Mouse (Mus musculus): Measurements from ENCODE around the gene Cyb561d2. TPM values are rescaled to one million over a fixed set of nuclear protein-coding genes. Genes with fewer than 3 reads are reported as not detected.

Cyb561d2 gene
- 62.6 TPM for polyA plus RNA-seq (2017; shearing (Covaris generic))

GRCm38 (mm10) chr9:107541474-107542351, at the start of gene Cyb561d2, which contains the start of gene Nprl2:
Gene Cyb561d2, minus strand, starts transcription at chr9:107542193.
Gene Nprl2, plus strand, starts transcription at chr9:107542226.

GRCm38 (mm10) chr9:107586974-107587832, 45.2 kb upstream of the Cyb561d2 start, which contains the start of gene Ifrd2:
Gene Ifrd2, plus strand, starts transcription at chr9:107587642.

GRCm38 (mm10) chr9:107580501-107581317, 38.7 kb upstream of the Cyb561d2 start, which contains the start of gene Hyal3:
Gene Hyal3, plus strand, starts transcription at chr9:107580818.

GRCm38 (mm10) chr9:107578587-107578986, 36.6 kb upstream of the Cyb561d2 start, which contains the start of gene Naa80:
Gene Naa80, plus strand, starts transcription at chr9:107578887.

GRCm38 (mm10) chr9:107576357-107577107, 34.5 kb upstream of the Cyb561d2 start, which contains the start of gene Hyal1:
Gene Hyal1, plus strand, starts transcription at chr9:107576927.

GRCm38 (mm10) chr9:107567702-107568319, 25.8 kb upstream of the Cyb561d2 start, which contains the start of gene Hyal2:
Gene Hyal2, plus strand, starts transcription at chr9:107567945.

GRCm38 (mm10) chr9:107563029-107563581, 21.1 kb upstream of the Cyb561d2 start, which contains the start of gene Tusc2:
Gene Tusc2, plus strand, starts transcription at chr9:107563255.

GRCm38 (mm10) chr9:107551117-107551889, 9.3 kb upstream of the Cyb561d2 start, which contains the start of gene Rassf1:
Gene Rassf1, plus strand, starts transcription at chr9:107551555.

GRCm38 (mm10) chr9:107547026-107547425, 5.0 kb upstream of the Cyb561d2 start, which contains the start of gene Zmynd10:
Gene Zmynd10, plus strand, starts transcription at chr9:107547298.

GRCm38 (mm10) chr9:107533791-107534407, 8.1 kb downstream of the Cyb561d2 start, which contains the start of gene Tmem115:
Gene Tmem115, plus strand, starts transcription at chr9:107533945.

Other genes with a start within 250 kb of the Cyb561d2 start
- gene Cish, start 246.2 kb downstream of the Cyb561d2 start, polyA plus RNA-seq (2017; shearing (Covaris generic)) = 220 TPM
- 26.2 TPM for gene Hemk1, start 203.8 kb downstream of the Cyb561d2 start, polyA plus RNA-seq (2017; shearing (Covaris generic))
- gene 6430571L13Rik, start 201.6 kb downstream of the Cyb561d2 start, polyA plus RNA-seq (2017; shearing (Covaris generic)) = 2.4 TPM
- gene Cacna2d2, start 142.6 kb downstream of the Cyb561d2 start, polyA plus RNA-seq (2017; shearing (Covaris generic)) = 0.87 TPM
- gene Tmem115, start 8.2 kb downstream of the Cyb561d2 start, polyA plus RNA-seq (2017; shearing (Covaris generic)) = 63.5 TPM
- 68.1 TPM for gene Nprl2, start within 50 bp of the Cyb561d2 start, polyA plus RNA-seq (2017; shearing (Covaris generic))
- 4.1 TPM for gene Zmynd10, start 5.1 kb upstream of the Cyb561d2 start, polyA plus RNA-seq (2017; shearing (Covaris generic))
- 91.3 TPM for gene Rassf1, start 9.4 kb upstream of the Cyb561d2 start, polyA plus RNA-seq (2017; shearing (Covaris generic))
- gene Tusc2, start 21.1 kb upstream of the Cyb561d2 start, polyA plus RNA-seq (2017; shearing (Covaris generic)) = 13.4 TPM
- 17.7 TPM for gene Hyal2, start 25.8 kb upstream of the Cyb561d2 start, polyA plus RNA-seq (2017; shearing (Covaris generic))
- 6.9 TPM for gene Hyal1, start 34.7 kb upstream of the Cyb561d2 start, polyA plus RNA-seq (2017; shearing (Covaris generic))
- 26.1 TPM for gene Naa80, start 36.7 kb upstream of the Cyb561d2 start, polyA plus RNA-seq (2017; shearing (Covaris generic))
- 0.85 TPM for gene Hyal3, start 38.6 kb upstream of the Cyb561d2 start, polyA plus RNA-seq (2017; shearing (Covaris generic))
- 24.9 TPM for gene Ifrd2, start 45.4 kb upstream of the Cyb561d2 start, polyA plus RNA-seq (2017; shearing (Covaris generic))
- not detected for gene Sema3b, start 67.0 kb upstream of the Cyb561d2 start, polyA plus RNA-seq (2017; shearing (Covaris generic))
- 327 TPM for gene Gnai2, start 93.2 kb upstream of the Cyb561d2 start, polyA plus RNA-seq (2017; shearing (Covaris generic))
- gene Slc38a3, start 127.3 kb upstream of the Cyb561d2 start, polyA plus RNA-seq (2017; shearing (Covaris generic)) = not detected
- gene Gnat1, start 137.5 kb upstream of the Cyb561d2 start, polyA plus RNA-seq (2017; shearing (Covaris generic)) = 0.77 TPM
- not detected for gene Sema3f, start 168.3 kb upstream of the Cyb561d2 start, polyA plus RNA-seq (2017; shearing (Covaris generic))
- gene Rbm5, start 228.8 kb upstream of the Cyb561d2 start, polyA plus RNA-seq (2017; shearing (Covaris generic)) = 360 TPM